Mouse (Mus musculus): ENCODE results near the gene Elane. TPM values are rescaled to one million over a fixed set of nuclear protein-coding genes. Genes with fewer than 3 reads are reported as not detected.

Gene Elane
- polyA plus RNA-seq (2015; fragmentation: Nextera tagmentation; extraction: Ambion mirVana), result 0.42 and 2.4 TPM in 2 replicates

DNA sequence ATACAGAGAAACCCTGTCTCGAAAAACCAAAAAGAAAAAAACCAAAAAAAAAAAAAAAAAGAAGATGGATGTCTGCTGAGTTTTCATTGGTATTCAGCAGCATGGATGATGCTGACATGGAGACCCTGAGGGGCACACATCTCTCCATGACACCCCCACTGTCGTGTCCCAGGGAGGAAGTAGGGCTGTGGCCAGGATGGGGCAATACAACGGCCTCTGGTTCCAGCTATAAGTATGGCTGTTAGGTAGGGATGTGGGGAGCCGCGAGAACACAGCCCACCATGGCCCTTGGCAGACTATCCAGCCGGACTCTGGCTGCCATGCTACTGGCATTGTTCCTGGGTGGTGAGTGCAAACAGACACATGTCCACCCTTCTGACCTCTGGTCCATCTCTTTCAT is at the start of gene Elane:
TSS of gene Elane (plus strand) at position 194 of the 400 bp plus-strand sequence.
- H3K9me3 ChIP-seq (ENCODE audit: control insufficient read depth, low read length), result no peaks in the 10 kb centered on the region
- H3K4me3 ChIP-seq (ENCODE audit: low read length), result no peak within 1 kb of the TSS
- H3K4me1 ChIP-seq (ENCODE audit: control insufficient read depth, insufficient read depth, low read length), result peaks cover 9% of the 10 kb centered on the region
- 0 out of 2 replicates have a peak, but pooled peaks cover 3% of the 10 kb centered on the region for H3K27me3 ChIP-seq (replicated peaks; ENCODE audit: control insufficient read depth, insufficient read depth, low read length)
- H3K4me2 ChIP-seq (ENCODE audit: low read depth, low read length), result no peak within 1 kb of the TSS
- H3K9ac ChIP-seq (ENCODE audit: low read depth, low read length), result no peak within 1 kb of the TSS
- H3K36me3 ChIP-seq (ENCODE audit: control insufficient read depth, insufficient read depth, low read length), result no peaks in the 10 kb centered on the region
- ATAC-seq, result no peak
- H3K27ac ChIP-seq (ENCODE audit: low read length), result no peak within 1 kb of the TSS
- WGBS, result 81% methylated on average over 6 of the region's 6 CpGs

DNA sequence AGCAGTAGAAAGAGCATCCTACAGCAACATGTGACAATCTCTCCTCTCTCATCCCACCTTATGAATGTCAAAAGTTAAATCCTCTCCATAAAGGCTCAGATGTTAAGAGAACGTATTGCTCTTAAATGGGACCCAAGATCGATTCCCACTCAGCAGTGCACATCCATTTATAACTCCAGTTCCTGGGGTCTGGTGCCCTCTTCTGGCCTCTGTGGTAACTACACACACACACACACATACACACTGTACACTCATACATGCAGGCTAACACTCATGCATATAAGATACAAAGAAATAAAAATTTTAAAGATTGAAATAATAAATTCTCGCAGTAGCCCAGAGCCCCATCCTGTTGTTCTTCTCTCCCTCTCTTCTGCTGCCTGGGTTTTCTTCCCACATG is 49.1 kb upstream of the Elane start:
- ATAC-seq, result no peak
- H3K4me3 ChIP-seq (ENCODE audit: low read length), result no peak overlapping the region
- H3K4me2 ChIP-seq (ENCODE audit: low read depth, low read length), result no peak overlapping the region
- H3K27ac ChIP-seq (ENCODE audit: low read length), result no peak overlapping the region
- no peaks in the 10 kb centered on the region for H3K36me3 ChIP-seq (ENCODE audit: control insufficient read depth, insufficient read depth, low read length)
- 94% methylated on average over 3 of the region's 3 CpGs for WGBS
- peaks cover 3% of the 10 kb centered on the region; the same call in 1 of the 2 replicates for H3K9me3 ChIP-seq (ENCODE audit: control insufficient read depth, low read length)
- peaks cover 24% of the 10 kb centered on the region for H3K4me1 ChIP-seq (ENCODE audit: control insufficient read depth, insufficient read depth, low read length)
- H3K27me3 ChIP-seq (replicated peaks; ENCODE audit: control insufficient read depth, insufficient read depth, low read length), result no peaks in the 10 kb centered on the region
- no peak overlapping the region for H3K9ac ChIP-seq (ENCODE audit: low read depth, low read length)

DNA sequence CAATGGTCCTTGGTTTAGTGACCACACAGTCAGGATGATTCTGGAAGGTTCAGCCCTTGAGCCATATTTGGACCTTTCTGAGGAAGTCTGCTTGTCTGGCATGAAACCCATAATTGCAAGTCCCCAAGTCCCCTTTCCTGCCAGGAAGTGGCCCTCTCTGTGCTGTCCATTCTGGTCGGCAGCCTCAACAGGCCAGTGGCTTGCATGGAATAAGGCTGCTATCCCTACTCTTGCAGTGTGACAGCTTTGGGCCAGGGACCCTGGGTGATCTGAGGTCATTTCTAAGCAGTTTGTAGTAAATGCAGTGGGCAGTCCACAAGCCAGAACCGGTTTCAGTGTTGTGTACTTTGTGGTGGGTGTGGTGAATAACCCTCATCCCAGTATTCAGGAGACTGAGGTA is 47.9 kb upstream of the Elane start:
- H3K36me3 ChIP-seq (ENCODE audit: control insufficient read depth, insufficient read depth, low read length), result no peaks in the 10 kb centered on the region
- H3K4me2 ChIP-seq (ENCODE audit: low read depth, low read length), result no peak overlapping the region
- ATAC-seq, result no peak
- H3K27ac ChIP-seq (ENCODE audit: low read length), result no peak overlapping the region
- peaks cover 3% of the 10 kb centered on the region; the same call in 1 of the 2 replicates for H3K9me3 ChIP-seq (ENCODE audit: control insufficient read depth, low read length)
- no peaks in the 10 kb centered on the region for H3K27me3 ChIP-seq (replicated peaks; ENCODE audit: control insufficient read depth, insufficient read depth, low read length)
- H3K4me3 ChIP-seq (ENCODE audit: low read length), result no peak overlapping the region
- no peak overlapping the region for H3K9ac ChIP-seq (ENCODE audit: low read depth, low read length)
- WGBS, result 65% methylated on average over 2 of the region's 2 CpGs
- H3K4me1 ChIP-seq (ENCODE audit: control insufficient read depth, insufficient read depth, low read length), result peaks cover 24% of the 10 kb centered on the region

DNA sequence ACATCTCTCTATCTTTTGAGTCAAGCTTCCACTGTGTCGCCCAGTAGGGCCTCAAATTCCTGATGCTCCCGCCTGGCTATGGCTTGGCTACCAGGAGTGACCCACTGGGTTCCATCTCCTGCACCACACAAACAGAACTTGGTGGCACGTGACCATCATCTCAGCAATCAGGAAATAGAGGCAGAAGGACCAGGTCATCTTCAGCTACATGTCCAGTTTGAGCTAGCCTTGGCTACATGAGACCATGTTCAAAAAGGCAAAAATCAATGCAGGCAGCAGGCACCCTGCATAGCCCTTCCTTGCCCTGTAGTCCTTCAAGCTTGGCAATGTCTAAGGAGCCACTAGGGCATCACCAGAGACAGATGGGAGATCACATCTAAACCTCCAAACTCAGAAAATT is 46.0 kb upstream of the Elane start:
- H3K4me2 ChIP-seq (ENCODE audit: low read depth, low read length), result no peak overlapping the region; the same call in 1 of the 2 replicates
- no peaks in the 10 kb centered on the region for H3K36me3 ChIP-seq (ENCODE audit: control insufficient read depth, insufficient read depth, low read length)
- H3K4me3 ChIP-seq (ENCODE audit: low read length), result peak overlapping the region; percentile 52; the same call in 1 of the 2 replicates
- 93% methylated on average over 3 of the region's 3 CpGs for WGBS
- H3K9me3 ChIP-seq (ENCODE audit: control insufficient read depth, low read length), result peaks cover 3% of the 10 kb centered on the region; the same call in 1 of the 2 replicates
- H3K27me3 ChIP-seq (replicated peaks; ENCODE audit: control insufficient read depth, insufficient read depth, low read length), result no peaks in the 10 kb centered on the region
- ATAC-seq, result no peak
- H3K9ac ChIP-seq (ENCODE audit: low read depth, low read length), result no peak overlapping the region
- H3K4me1 ChIP-seq (ENCODE audit: control insufficient read depth, insufficient read depth, low read length), result peaks cover 25% of the 10 kb centered on the region
- H3K27ac ChIP-seq (ENCODE audit: low read length), result peak overlapping the region; percentile 93

DNA sequence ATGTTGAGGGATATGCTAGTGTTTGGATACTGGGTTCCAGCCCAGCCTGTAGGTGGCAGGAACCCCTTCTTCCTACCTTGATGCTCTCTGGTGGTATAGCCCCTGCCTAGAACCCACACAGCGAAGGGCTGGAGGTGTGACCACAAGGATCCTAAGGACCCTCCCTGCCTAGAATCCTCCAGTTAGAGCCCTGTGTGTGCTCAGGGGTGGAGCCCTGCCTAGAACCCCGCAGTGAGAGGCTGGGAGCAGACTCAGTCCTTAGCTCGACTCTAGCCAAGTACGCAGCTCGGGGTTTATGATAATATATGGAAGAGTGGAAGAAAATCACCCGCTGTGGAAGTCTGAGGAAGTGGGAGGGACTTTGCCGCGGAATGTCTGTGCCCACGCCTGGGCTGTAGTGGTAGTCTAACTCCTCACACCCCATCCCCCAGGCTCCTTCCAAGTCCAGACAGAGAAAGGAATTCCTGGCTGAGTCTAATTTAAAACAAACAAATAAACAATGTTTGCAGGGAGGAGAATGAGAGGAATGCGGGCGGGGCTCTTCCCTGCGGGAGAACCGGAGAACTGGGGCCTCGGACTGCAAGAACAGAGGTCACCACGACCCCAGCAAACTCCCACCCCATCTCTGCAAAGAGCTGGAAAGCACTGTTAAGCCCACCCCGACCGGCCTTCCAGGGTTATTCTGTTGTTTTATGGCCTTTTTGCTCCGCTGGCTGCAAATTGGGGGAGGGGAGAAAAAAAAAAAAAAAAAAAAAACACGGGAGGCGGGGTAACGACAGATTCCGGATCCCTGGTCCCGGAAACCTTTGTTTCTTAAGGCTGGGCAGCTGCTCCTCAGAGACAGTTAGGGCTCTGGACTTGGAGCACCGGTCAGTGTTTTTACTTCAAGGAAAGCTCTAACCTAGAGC is 45.1 kb upstream of the Elane start:
- Histone ChIP-seq H3K9ac (ENCODE audit: low read depth, low read length) (peak overlapping the region; percentile 67), H3K4me1 (ENCODE audit: control insufficient read depth, insufficient read depth, low read length) (peaks cover 25% of the 10 kb centered on the region), H3K27me3 (replicated peaks; ENCODE audit: control insufficient read depth, insufficient read depth, low read length) (no peaks in the 10 kb centered on the region), H3K27ac (ENCODE audit: low read length) (peak overlapping the region; percentile 93), H3K36me3 (ENCODE audit: control insufficient read depth, insufficient read depth, low read length) (no peaks in the 10 kb centered on the region), H3K4me2 (ENCODE audit: low read depth, low read length) (peak overlapping the region; percentile 86), H3K9me3 (ENCODE audit: control insufficient read depth, low read length) (peaks cover 3% of the 10 kb centered on the region; the same call in 1 of the 2 replicates), H3K4me3 (ENCODE audit: low read length) (peak overlapping the region; percentile 52)
- WGBS, result 2% methylated on average over 24 of the region's 24 CpGs
- peak; percentile 91 for ATAC-seq

DNA sequence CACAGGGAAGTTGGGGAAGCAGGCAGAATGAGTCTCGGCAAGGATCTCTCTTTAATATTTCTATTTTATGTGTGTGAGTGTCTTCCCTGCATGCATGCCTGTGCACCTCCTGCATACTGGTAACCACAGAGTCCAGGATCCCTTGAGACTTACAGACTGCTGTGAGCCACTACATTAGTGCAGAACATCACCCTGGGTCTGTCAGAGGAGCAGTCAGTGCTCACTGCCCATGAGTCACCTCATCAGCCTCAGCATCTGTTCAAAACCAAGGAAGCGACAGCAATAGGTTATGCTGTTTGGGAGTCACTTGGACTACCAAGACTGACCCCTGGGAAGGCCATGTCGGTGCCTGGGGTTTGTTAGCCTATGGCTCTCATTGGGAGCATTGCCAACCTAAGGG is 43.7 kb upstream of the Elane start:
- H3K4me2 ChIP-seq (ENCODE audit: low read depth, low read length), result no peak overlapping the region
- ATAC-seq, result no peak
- WGBS, result 56% methylated on average over 3 of the region's 3 CpGs
- H3K27me3 ChIP-seq (replicated peaks; ENCODE audit: control insufficient read depth, insufficient read depth, low read length), result no peaks in the 10 kb centered on the region
- H3K4me3 ChIP-seq (ENCODE audit: low read length), result no peak overlapping the region
- H3K27ac ChIP-seq (ENCODE audit: low read length), result 0 out of 2 replicates have a peak overlapping the region, but pooled peaks have one; percentile 33
- H3K9me3 ChIP-seq (ENCODE audit: control insufficient read depth, low read length), result no peaks in the 10 kb centered on the region
- no peak overlapping the region for H3K9ac ChIP-seq (ENCODE audit: low read depth, low read length)
- peaks cover 25% of the 10 kb centered on the region for H3K4me1 ChIP-seq (ENCODE audit: control insufficient read depth, insufficient read depth, low read length)
- no peaks in the 10 kb centered on the region for H3K36me3 ChIP-seq (ENCODE audit: control insufficient read depth, insufficient read depth, low read length)

DNA sequence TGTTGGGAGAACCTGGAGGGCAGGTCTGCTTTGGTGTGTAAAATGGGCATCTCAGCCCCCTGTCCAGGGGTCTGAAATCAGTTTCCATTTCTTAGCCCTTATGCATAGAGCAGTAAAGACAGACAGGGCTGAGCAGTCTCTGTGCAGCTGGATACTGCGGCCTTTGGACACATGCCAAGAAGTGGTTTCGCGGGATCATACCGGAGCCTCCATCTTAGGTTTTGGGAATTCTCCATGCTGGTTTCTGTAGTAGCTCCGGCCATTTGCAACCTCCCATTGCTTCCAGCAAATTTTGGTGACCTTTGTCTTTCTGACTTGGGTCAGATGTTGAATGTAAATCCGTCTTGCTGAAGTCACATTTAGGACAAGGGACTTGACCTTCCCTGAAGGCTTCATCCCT is 42.6 kb upstream of the Elane start:
- Histone ChIP-seq H3K4me1 (ENCODE audit: control insufficient read depth, insufficient read depth, low read length) (peaks cover 25% of the 10 kb centered on the region), H3K27me3 (replicated peaks; ENCODE audit: control insufficient read depth, insufficient read depth, low read length) (no peaks in the 10 kb centered on the region), H3K9me3 (ENCODE audit: control insufficient read depth, low read length) (no peaks in the 10 kb centered on the region), H3K4me2 (ENCODE audit: low read depth, low read length) (no peak overlapping the region), H3K36me3 (ENCODE audit: control insufficient read depth, insufficient read depth, low read length) (no peaks in the 10 kb centered on the region), H3K27ac (ENCODE audit: low read length) (0 out of 2 replicates have a peak overlapping the region, but pooled peaks have one; percentile 24), H3K9ac (ENCODE audit: low read depth, low read length) (no peak overlapping the region), H3K4me3 (ENCODE audit: low read length) (no peak overlapping the region)
- 56% methylated on average over 6 of the region's 6 CpGs for WGBS
- ATAC-seq, result no peak

DNA sequence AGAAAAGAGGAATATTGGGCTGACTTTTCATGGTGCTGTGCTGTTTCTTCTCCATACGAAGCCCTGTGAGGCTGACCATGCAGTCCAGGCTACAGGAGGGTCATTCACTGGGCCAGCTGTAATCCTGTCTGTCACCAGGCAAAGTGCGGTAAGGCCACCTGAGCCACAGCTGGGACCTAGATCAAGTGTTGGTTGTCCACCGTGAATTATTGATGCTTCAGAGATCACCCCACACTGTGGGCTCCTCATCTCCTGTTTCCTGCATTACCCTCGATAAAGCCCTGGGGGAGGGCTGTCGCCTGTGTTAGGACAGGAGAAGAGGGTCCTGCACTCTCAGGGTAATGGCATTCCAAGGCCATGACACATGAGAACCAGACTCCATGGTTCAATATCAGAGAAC is 39.5 kb upstream of the Elane start:
- H3K9ac ChIP-seq (ENCODE audit: low read depth, low read length), result no peak overlapping the region
- H3K27ac ChIP-seq (ENCODE audit: low read length), result no peak overlapping the region
- no peaks in the 10 kb centered on the region for H3K9me3 ChIP-seq (ENCODE audit: control insufficient read depth, low read length)
- H3K4me3 ChIP-seq (ENCODE audit: low read length), result no peak overlapping the region
- peaks cover 30% of the 10 kb centered on the region for H3K4me1 ChIP-seq (ENCODE audit: control insufficient read depth, insufficient read depth, low read length)
- H3K36me3 ChIP-seq (ENCODE audit: control insufficient read depth, insufficient read depth, low read length), result no peaks in the 10 kb centered on the region
- ATAC-seq, result no peak
- H3K27me3 ChIP-seq (replicated peaks; ENCODE audit: control insufficient read depth, insufficient read depth, low read length), result no peaks in the 10 kb centered on the region
- 53% methylated on average over 5 of the region's 5 CpGs for WGBS
- no peak overlapping the region for H3K4me2 ChIP-seq (ENCODE audit: low read depth, low read length)

DNA sequence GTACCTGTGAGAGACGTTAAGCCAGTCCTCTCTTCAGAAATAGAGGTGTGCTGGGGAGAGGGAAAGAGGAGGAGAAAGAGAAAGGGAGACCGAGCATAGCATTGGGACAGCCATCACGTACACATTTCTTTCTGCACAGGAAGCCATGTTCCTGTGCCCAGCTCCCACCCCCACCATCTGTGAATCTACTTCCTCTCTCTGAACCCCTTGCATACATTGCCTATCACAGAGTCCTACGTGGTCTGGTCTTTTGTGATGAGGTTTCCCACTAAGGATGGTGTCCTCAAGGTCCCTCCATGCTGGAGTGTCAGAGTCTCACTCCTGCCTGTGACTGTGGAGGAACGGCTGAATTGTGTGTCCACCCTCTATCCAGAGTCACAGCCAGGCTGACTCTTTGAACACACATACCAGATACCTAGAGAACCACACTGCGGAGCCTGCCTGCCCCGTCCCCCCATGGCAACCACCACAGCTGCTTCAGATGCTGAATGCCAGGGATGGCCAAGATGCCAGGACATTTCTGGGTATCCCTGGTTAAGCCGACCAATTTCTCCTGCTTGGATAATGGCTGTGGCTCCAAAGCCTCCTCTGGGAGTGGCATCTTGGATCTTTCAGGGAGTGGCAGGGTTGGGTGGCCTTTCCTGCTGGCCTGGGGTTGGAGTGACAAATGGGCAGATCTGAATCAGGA is 36.0 kb upstream of the Elane start:
- Histone ChIP-seq H3K4me1 (ENCODE audit: control insufficient read depth, insufficient read depth, low read length) (peaks cover 30% of the 10 kb centered on the region), H3K9ac (ENCODE audit: low read depth, low read length) (no peak overlapping the region), H3K36me3 (ENCODE audit: control insufficient read depth, insufficient read depth, low read length) (no peaks in the 10 kb centered on the region), H3K4me2 (ENCODE audit: low read depth, low read length) (no peak overlapping the region), H3K27ac (ENCODE audit: low read length) (peak overlapping the region; percentile 8; the same call in 1 of the 2 replicates), H3K4me3 (ENCODE audit: low read length) (no peak overlapping the region), H3K9me3 (ENCODE audit: control insufficient read depth, low read length) (no peaks in the 10 kb centered on the region), H3K27me3 (replicated peaks; ENCODE audit: control insufficient read depth, insufficient read depth, low read length) (no peaks in the 10 kb centered on the region)
- no peak for ATAC-seq
- WGBS, result 76% methylated on average over 8 of the region's 8 CpGs

All from intestine, embryonic 16.5 days (tissue).